Mouse (Mus musculus): ENCODE results near the gene Sh2d1b1. TPM values are rescaled to one million over a fixed set of nuclear protein-coding genes. Genes with fewer than 3 reads are reported as not detected.
A peak's percentile ranks its signal among the peaks of the same experiment; 100 is the strongest.
"Not testable (repeated sequence)": the region's sequence is repeated elsewhere in the genome, so short reads cannot be mapped to it uniquely, and the experiment has no call there.

The Sh2d1b1 gene
- total RNA-seq (2021): not detected
- long read RNA-seq, experiment 1: 0 reads
- long read RNA-seq, experiment 2: 0 reads

DNA sequence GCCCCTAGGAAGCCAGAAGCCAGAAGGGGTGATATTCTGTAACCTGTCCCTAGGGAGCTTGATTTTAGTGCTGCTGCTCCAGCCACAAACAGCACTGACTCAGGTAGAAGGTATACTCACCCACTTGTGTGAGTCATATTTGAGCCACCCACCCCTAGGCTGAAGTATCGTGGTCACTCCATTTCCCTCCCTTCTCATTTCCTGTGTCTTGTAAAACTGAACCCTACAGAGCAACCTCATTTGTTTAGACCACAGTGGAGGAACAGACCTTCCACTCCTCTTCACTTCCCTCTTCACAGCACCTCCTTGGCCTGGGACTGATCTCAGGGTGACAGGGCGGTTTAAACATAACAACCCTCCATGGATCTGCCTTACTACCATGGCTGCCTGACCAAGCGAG is at the start of gene Sh2d1b1:
Sh2d1b1 (plus strand) TSS at position 305 of the 400 bp plus-strand sequence.
- no peak for TF ChIP-seq CTCF (IDR thresholded peaks at IDR 0.05)
- H3K4me3 ChIP-seq: no peak within 1 kb of the TSS
- intact Hi-C loops (cut with DNase I): no loop called here
- DNase-seq (ENCODE audit: extremely low spot score in 1 of 2, low spot score in 2 of 2): no peak
- H3K27ac ChIP-seq: no peak within 1 kb of the TSS

GRCm38 (mm10) chr1:170232688-170233087 is 44.4 kb upstream of the Sh2d1b1 start, which contains the start of gene Sh2d1b2:
Sh2d1b2 (plus strand) TSS chr1:170232749.
- DNase-seq (ENCODE audit: extremely low spot score in 1 of 2, low spot score in 2 of 2); H3K4me3 ChIP-seq; H3K27ac ChIP-seq; intact Hi-C loops (cut with DNase I): not testable (repeated sequence)

DNA sequence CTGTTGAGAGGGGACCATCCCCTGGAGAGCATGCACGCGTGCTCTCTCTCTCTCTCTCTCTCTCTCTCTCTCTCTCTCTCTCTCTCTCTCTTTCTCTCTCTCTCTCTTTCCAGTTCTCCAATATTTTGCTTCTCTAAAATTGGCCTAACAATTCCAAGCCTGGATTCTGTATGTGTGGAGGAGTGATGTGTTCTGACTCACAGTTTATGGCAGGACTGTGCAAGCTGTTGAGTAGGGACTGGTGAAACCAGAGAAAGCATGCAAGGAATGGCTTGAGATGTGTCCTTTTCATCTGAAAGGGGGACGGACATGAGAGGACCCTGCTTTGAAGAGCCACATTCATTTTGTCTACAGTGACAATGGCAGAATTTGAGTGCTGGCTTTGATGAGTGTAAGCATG is 32.1 kb upstream of the Sh2d1b1 start:
- no peak for TF ChIP-seq CTCF (IDR thresholded peaks at IDR 0.05)
- H3K4me3 ChIP-seq: no peak overlapping the region
- no peak for DNase-seq (ENCODE audit: extremely low spot score in 1 of 2, low spot score in 2 of 2)
- no peak overlapping the region for H3K27ac ChIP-seq
- intact Hi-C loops (cut with DNase I): no loop called here

DNA sequence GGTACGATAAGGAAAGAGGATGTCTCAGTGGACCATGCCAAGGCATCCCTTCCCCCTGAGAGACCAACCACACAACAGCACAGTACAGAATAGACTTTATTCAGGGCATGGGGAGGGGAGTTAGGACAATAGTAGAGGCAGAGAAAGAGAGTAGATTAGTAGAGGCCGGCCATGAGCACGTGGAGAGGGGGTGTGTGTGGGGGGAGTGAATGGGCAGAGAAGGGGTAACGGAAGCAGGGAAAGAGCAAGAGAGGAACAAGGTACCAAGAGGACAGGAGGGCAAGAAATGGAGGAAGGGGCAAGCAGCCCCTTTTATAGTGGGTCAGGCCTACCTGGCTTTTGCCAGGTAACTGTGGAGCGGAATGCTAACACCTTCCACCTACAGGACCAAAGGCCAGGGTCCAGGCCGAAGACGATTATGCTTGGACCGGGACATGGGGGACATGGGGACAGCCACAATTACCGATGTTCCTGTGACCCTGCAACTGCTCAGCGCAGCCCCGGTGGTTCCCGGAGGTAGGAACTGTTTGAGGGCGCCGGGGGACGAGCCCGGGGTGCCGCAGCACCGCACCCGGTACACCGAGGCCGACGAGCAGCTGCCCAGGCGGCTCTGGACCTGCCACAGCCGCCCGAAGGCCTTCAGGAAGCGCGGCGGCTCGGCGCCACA is 22.1 kb upstream of the Sh2d1b1 start:
- no peak for DNase-seq (ENCODE audit: extremely low spot score in 1 of 2, low spot score in 2 of 2)
- H3K4me3 ChIP-seq: peak overlapping the region; percentile 81
- intact Hi-C loops (cut with DNase I): loop anchor here (5.0 kb wide), 1 partner anchor 38 kb away; the partner anchor contains the start of gene Uhmk1
- TF ChIP-seq CTCF (IDR thresholded peaks at IDR 0.05): no peak
- peak overlapping the region; percentile 76 for H3K27ac ChIP-seq

DNA sequence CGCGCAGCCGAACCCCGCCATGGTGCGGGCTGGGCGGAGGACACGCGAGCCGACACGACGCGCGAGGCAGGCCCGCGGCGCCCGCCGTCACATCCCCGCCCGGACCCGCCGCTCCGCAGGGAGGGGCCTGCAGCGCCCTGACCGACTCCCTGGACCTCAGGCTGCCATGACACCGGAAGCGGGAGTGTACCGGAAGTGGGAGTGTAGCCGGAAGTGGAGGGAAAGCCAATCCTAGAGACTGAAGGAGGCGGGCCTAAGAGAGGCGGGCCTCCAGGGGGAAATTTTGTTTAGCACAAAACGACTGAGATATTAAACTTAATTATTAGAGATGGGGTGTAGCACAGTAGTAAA is 21.6 kb upstream of the Sh2d1b1 start:
- H3K27ac ChIP-seq: peak overlapping the region; percentile 76
- intact Hi-C loops (cut with DNase I): loop anchor here (5.0 kb wide), 1 partner anchor 38 kb away; the partner anchor contains the start of gene Uhmk1
- peak; percentile 84 to 86 for DNase-seq (ENCODE audit: extremely low spot score in 1 of 2, low spot score in 2 of 2)
- H3K4me3 ChIP-seq: peak overlapping the region; percentile 81
- no peak for TF ChIP-seq CTCF (IDR thresholded peaks at IDR 0.05)

GRCm38 (mm10) chr1:170270281-170270680 is 6.8 kb upstream of the Sh2d1b1 start:
- H3K27ac ChIP-seq: no peak overlapping the region
- no peak overlapping the region for H3K4me3 ChIP-seq
- intact Hi-C loops (cut with DNase I): no loop called here
- no peak for TF ChIP-seq CTCF (IDR thresholded peaks at IDR 0.05)
- DNase-seq (ENCODE audit: extremely low spot score in 1 of 2, low spot score in 2 of 2): no peak

DNA sequence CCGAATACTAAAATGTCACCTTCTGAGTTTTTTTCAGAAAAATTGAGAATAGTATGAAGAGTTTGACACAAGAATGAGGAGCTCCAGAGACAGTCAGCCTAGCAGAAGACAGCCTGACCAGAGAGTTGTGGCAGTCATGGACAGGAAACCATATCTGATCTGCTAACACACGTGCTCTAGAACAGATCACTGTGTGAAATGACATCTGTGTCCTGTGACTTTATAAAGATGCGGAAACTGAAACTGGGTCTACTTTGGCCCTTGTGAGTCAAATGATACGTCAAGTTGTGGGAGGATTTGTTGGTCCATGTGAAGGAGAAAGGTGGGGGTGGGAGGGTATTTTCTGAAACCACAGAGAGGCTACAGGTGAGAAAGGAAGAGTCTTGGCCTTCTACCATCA is 6.4 kb upstream of the Sh2d1b1 start:
- H3K27ac ChIP-seq: no peak overlapping the region
- DNase-seq (ENCODE audit: extremely low spot score in 1 of 2, low spot score in 2 of 2): no peak
- TF ChIP-seq CTCF (IDR thresholded peaks at IDR 0.05): no peak
- intact Hi-C loops (cut with DNase I): no loop called here
- no peak overlapping the region for H3K4me3 ChIP-seq

- H3K27ac ChIP-seq: no peak overlapping the region
- H3K4me3 ChIP-seq: no peak overlapping the region
- TF ChIP-seq CTCF (IDR thresholded peaks at IDR 0.05): no peak
- no peak for DNase-seq (ENCODE audit: extremely low spot score in 1 of 2, low spot score in 2 of 2)
- intact Hi-C loops (cut with DNase I): no loop called here
These were observed 3.9 kb upstream of the Sh2d1b1 start for GRCm38 (mm10) chr1:170273252-170273651.

- Histone ChIP-seq H3K4me3 (no peak overlapping the region), H3K27ac (no peak overlapping the region)
- DNase-seq (ENCODE audit: extremely low spot score in 1 of 2, low spot score in 2 of 2): no peak
- intact Hi-C loops (cut with DNase I): no loop called here
- TF ChIP-seq CTCF (IDR thresholded peaks at IDR 0.05): no peak
These were observed 5.5 kb downstream of the Sh2d1b1 start for GRCm38 (mm10) chr1:170282415-170283129.

- Histone ChIP-seq H3K27ac (no peak overlapping the region), H3K4me3 (no peak overlapping the region)
- peak; percentile 95 for TF ChIP-seq CTCF (IDR thresholded peaks at IDR 0.05)
- DNase-seq (ENCODE audit: extremely low spot score in 1 of 2, low spot score in 2 of 2): peak; percentile 43 to 56
- intact Hi-C loops (cut with DNase I): loop anchor here (1.0 to 10.0 kb wide), 4 partner anchors 170 to 550 kb away; partner anchors contain the start of gene Nos1ap
These were observed 15.3 kb downstream of the Sh2d1b1 start for GRCm38 (mm10) chr1:170292239-170292951.

- DNase-seq (ENCODE audit: extremely low spot score in 1 of 2, low spot score in 2 of 2): no peak
- intact Hi-C loops (cut with DNase I): loop anchor here (5.0 to 10.0 kb wide), 3 partner anchors 169 to 549 kb away; partner anchors contain the start of gene Nos1ap
- TF ChIP-seq CTCF (IDR thresholded peaks at IDR 0.05): no peak
These were observed 16.1 kb downstream of the Sh2d1b1 start for GRCm38 (mm10) chr1:170293257-170293656.

More at GRCm38 (mm10) chr1:170293257-170293656, 16.1 kb downstream of the Sh2d1b1 start:
- Histone ChIP-seq H3K4me3 (no peak overlapping the region), H3K27ac (no peak overlapping the region)
